Mouse (Mus musculus) left cerebral cortex, postnatal 14 days (tissue): ENCODE measurements at regions not wholly inside any gene's neighbourhood (a gene's known extent, or its start where the extent isn't known, plus 50 kb on each side); places are given as distances from the start of the nearest gene placed in this dataset.

ENCODE experiments used
- DNase-seq, 2 experiments: peaks; one replicate each; pipeline ENCODE4 v3.0.0; 2021 to 2022; ENCODE audit warnings: low spot score in 2 of 2, mixed read lengths in 1 of 2
- intact Hi-C: fragments of 180-260 bp; cut with DNase I; formaldehyde crosslinking; loops from one replicate; pipeline ENCODE4 v1.15.1; 2025

DNA sequence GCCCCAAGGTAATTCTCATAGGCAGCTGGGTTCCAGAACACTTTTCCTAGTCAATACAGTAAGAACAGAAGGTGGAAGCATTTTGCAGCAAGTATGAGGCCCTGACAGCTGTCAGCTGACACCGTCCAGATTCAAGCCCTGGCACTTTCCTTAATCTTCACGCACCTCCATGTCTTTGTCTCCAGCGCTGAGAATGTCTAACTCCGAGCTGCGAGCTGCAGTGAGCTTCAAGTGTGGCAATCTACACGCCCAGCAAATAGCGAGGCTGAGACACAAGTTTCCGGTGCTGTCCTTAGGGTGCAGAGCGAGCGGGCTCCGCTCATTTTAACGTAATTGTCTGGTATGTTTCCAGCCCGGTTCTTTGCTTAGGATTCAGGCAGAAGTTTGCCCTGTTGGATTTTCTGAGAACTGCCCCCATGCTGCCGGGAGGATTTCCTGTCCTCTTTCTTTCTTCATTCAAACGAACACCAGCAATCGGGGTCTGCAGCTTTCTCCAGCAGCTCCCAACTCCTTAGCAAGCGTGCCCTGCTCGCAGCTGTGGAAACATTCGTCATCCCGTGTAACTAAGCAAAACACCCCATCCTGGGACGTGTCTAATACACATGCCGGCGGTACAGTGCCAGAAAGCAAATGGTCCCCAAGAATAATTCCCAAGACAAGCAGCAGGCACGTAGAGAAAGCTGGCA, 54.5 kb downstream of the Irx3 start:
- peak in 1 of 2 experiments; percentile 6 for DNase-seq
- intact Hi-C loops, result no loop called here

DNA sequence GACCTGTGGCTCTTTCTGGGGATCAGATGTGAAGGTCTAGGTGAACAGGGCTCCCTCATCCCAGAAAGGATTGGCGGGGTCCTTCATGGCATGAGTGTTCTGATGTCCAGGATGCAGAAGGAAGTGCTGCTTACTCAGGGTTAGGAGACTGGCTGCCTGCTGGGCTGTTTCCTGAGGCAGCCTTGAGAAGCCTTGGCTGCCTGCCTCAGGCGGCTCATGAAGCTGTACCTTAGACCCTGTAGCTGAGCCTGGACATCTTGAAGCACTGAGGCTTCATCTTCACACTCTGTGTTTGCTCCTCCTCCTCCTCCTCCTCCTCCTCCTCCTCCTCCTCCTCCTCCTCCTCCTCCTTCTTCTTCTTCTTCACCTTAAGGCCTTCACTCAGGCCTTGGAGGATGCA, 77.2 kb downstream of the Irx3 start:
- no peak for DNase-seq
- intact Hi-C loops, result no loop called here
